18 mouse cellular contexts compared by ENCODE assay signal in genomic region chr1:120910801-120911200, GRCm38 (mm10).
DNase-seq lines count a peak whose midpoint lies in the region; ATAC-seq and TF ChIP-seq lines count a peak whose summit lies in the region.
"Had no signal": no experiment of that assay in that cellular context is flagged by ENCODE, and none has a peak within 500 bp of the region (broad histone marks: within the 10 kb centered on the region; RNA-seq: fewer than 3 reads in every experiment).

No protein-coding gene starts in this region.

- no peak overlapping the region for H3K4me3 ChIP-seq in midbrain, postnatal 0 days (ENCODE audit: low read depth, low read length)
- H3K4me3 ChIP-seq in midbrain, embryonic 10.5 days, result no peak overlapping the region
- H3K4me3 ChIP-seq in hindbrain, embryonic 13.5 days, result no peak overlapping the region
- H3K4me3 ChIP-seq in neural tube, embryonic 14.5 days (ENCODE audit: low read depth, low read length), result no peak overlapping the region
- H3K4me3 ChIP-seq: embryonic facial prominence, embryonic 12.5 days; forebrain, embryonic 10.5 days; heart, embryonic 15.5 days; liver, embryonic 13.5 days; midbrain, embryonic 12.5 days; myocyte had no signal

- H3K4me1 ChIP-seq in midbrain, postnatal 0 days (ENCODE audit: insufficient read depth, low read length), result no peaks in the 10 kb centered on the region
- peaks cover 11% of the 10 kb centered on the region; the same call in 1 of the 2 replicates for H3K4me1 ChIP-seq in midbrain, embryonic 10.5 days
- H3K4me1 ChIP-seq in hindbrain, embryonic 13.5 days (replicated peaks), result peaks cover 20% of the 10 kb centered on the region
- peaks cover 10% of the 10 kb centered on the region; the same call in 1 of the 2 replicates for H3K4me1 ChIP-seq in neural tube, embryonic 14.5 days (ENCODE audit: control insufficient read depth, insufficient read depth, low read length)
- H3K4me1 ChIP-seq: embryonic facial prominence, embryonic 12.5 days; heart, embryonic 15.5 days; liver, embryonic 13.5 days had no signal

- DNase-seq in midbrain, postnatal 0 days (ENCODE audit: low spot score), result peak; percentile 28
- no peak for DNase-seq in midbrain, embryonic 10.5 days (ENCODE audit: low spot score)
- DNase-seq in embryo, embryonic 10.5 days (ENCODE audit: low spot score), result peak; percentile 53
- DNase-seq in cerebellum, adult 9-10 months, result no peak
- DNase-seq in ovary, adult 18-20 months (ENCODE audit: low spot score), result no peak
- no peak for DNase-seq in cerebellum, adult 11 months
- DNase-seq: cerebellum, adult 2 months; kidney, adult 8-10 months; liver, embryonic 13.5 days; thymus, postnatal 4 days had no signal

- TF ChIP-seq CTCF in midbrain, postnatal 0 days (IDR thresholded peaks at IDR 0.05), result no peak

- no peak overlapping the region for H3K4me2 ChIP-seq in midbrain, postnatal 0 days (ENCODE audit: low read depth, low read length, poor library complexity, severe bottlenecking)
- no peak overlapping the region for H3K4me2 ChIP-seq in hindbrain, embryonic 13.5 days
- H3K4me2 ChIP-seq in neural tube, embryonic 14.5 days (ENCODE audit: low read depth, low read length), result no peak overlapping the region
- H3K4me2 ChIP-seq: embryonic facial prominence, embryonic 12.5 days; heart, embryonic 15.5 days; liver, embryonic 13.5 days; midbrain, embryonic 12.5 days had no signal

- H3K27ac ChIP-seq in midbrain, postnatal 0 days (ENCODE audit: low read depth, low read length), result no peak overlapping the region
- no peak overlapping the region for H3K27ac ChIP-seq in midbrain, embryonic 10.5 days (replicated peaks)
- 0 out of 2 replicates have a peak overlapping the region, but pooled peaks have one; percentile 10 for H3K27ac ChIP-seq in hindbrain, embryonic 13.5 days
- H3K27ac ChIP-seq in neural tube, embryonic 14.5 days (ENCODE audit: low read depth, low read length), result no peak overlapping the region
- H3K27ac ChIP-seq: embryonic facial prominence, embryonic 12.5 days; forebrain, embryonic 10.5 days; heart, embryonic 15.5 days; liver, embryonic 13.5 days; midbrain, embryonic 12.5 days had no signal

- H3K36me3 ChIP-seq in midbrain, postnatal 0 days (ENCODE audit: insufficient read depth, low read length), result no peaks in the 10 kb centered on the region
- H3K36me3 ChIP-seq in midbrain, embryonic 10.5 days, result no peaks in the 10 kb centered on the region
- no peaks in the 10 kb centered on the region for H3K36me3 ChIP-seq in hindbrain, embryonic 13.5 days
- H3K36me3 ChIP-seq in neural tube, embryonic 14.5 days (ENCODE audit: control insufficient read depth, insufficient read depth, low read length), result no peaks in the 10 kb centered on the region
- H3K36me3 ChIP-seq: embryonic facial prominence, embryonic 12.5 days; forebrain, embryonic 10.5 days; heart, embryonic 15.5 days; liver, embryonic 13.5 days; midbrain, embryonic 12.5 days had no signal

- H3K9ac ChIP-seq in midbrain, postnatal 0 days (replicated peaks; ENCODE audit: low read length, poor library complexity, severe bottlenecking), result no peak overlapping the region
- no peak overlapping the region for H3K9ac ChIP-seq in hindbrain, embryonic 13.5 days
- no peak overlapping the region for H3K9ac ChIP-seq in neural tube, embryonic 14.5 days (replicated peaks; ENCODE audit: low read depth, low read length)
- H3K9ac ChIP-seq: embryonic facial prominence, embryonic 12.5 days; heart, embryonic 15.5 days; liver, embryonic 13.5 days; midbrain, embryonic 12.5 days had no signal

- no peaks in the 10 kb centered on the region for H3K9me3 ChIP-seq in midbrain, postnatal 0 days (ENCODE audit: low read length)
- no peaks in the 10 kb centered on the region for H3K9me3 ChIP-seq in midbrain, embryonic 10.5 days (replicated peaks)
- H3K9me3 ChIP-seq in hindbrain, embryonic 13.5 days, result no peaks in the 10 kb centered on the region
- no peaks in the 10 kb centered on the region for H3K9me3 ChIP-seq in neural tube, embryonic 14.5 days (ENCODE audit: control insufficient read depth, low read length)
- H3K9me3 ChIP-seq: embryonic facial prominence, embryonic 12.5 days; forebrain, embryonic 10.5 days; heart, embryonic 15.5 days; liver, embryonic 13.5 days; midbrain, embryonic 12.5 days had no signal

- no peak for ATAC-seq in midbrain, postnatal 0 days (ENCODE audit: low FRiP score)
- peak; percentile 57 for ATAC-seq in hindbrain, embryonic 13.5 days (ENCODE audit: low FRiP score)
- ATAC-seq in neural tube, embryonic 14.5 days (ENCODE audit: low read depth), result peak; percentile 76
- ATAC-seq: lung, postnatal 0 days had no signal

- WGBS in midbrain, postnatal 0 days, result 84% methylated on average over 6 of the region's 6 CpGs
- 91% methylated on average over 6 of the region's 6 CpGs for WGBS in midbrain, embryonic 10.5 days
- 30% methylated on average over 6 of the region's 6 CpGs for WGBS in hindbrain, embryonic 13.5 days
- WGBS in neural tube, embryonic 14.5 days, result 26% methylated on average over 6 of the region's 6 CpGs

- H3K27me3 ChIP-seq in midbrain, postnatal 0 days (ENCODE audit: insufficient read depth, low read length), result no peaks in the 10 kb centered on the region
- H3K27me3 ChIP-seq in midbrain, embryonic 10.5 days (ENCODE audit: low read depth, poor library complexity, severe bottlenecking), result no peaks in the 10 kb centered on the region
- 0 out of 2 replicates have a peak, but pooled peaks cover 5% of the 10 kb centered on the region for H3K27me3 ChIP-seq in hindbrain, embryonic 13.5 days
- H3K27me3 ChIP-seq in neural tube, embryonic 14.5 days (ENCODE audit: control insufficient read depth, insufficient read depth, low read length), result no peaks in the 10 kb centered on the region
- H3K27me3 ChIP-seq: embryonic facial prominence, embryonic 12.5 days; heart, embryonic 15.5 days; liver, embryonic 13.5 days; midbrain, embryonic 12.5 days had no signal

Comparison
In these comparisons a context has a peak if more than half of its experiments do, and no peak if none do; other contexts are left out.
1. DNase-seq: peak in midbrain, postnatal 0 days (single experiment) and embryo, embryonic 10.5 days (single experiment); none in midbrain, embryonic 10.5 days (single experiment), cerebellum, adult 9-10 months (single experiment), ovary, adult 18-20 months (single experiment) and cerebellum, adult 11 months (single experiment).